Mouse (Mus musculus): ENCODE measurements around the gene Stat5b. TPM values are rescaled to one million over a fixed set of nuclear protein-coding genes. Genes with fewer than 3 reads are reported as not detected.
"Not testable (repeated sequence)": the region's sequence is repeated elsewhere in the genome, so short reads cannot be mapped to it uniquely, and the experiment has no call there.

Gene Stat5b
- polyA plus RNA-seq, 1 experiment from 2014 or later = 19.9 TPM

GRCm38 (mm10) chr11:100796585-100796984, 53.9 kb downstream of the Stat5b start:
- 61% methylated on average over 8 of the region's 8 CpGs for WGBS
- no peak overlapping the region for H3K27ac ChIP-seq
- H3K4me2 ChIP-seq = no peak overlapping the region
- no peak overlapping the region for H3K4me3 ChIP-seq
- 0 out of 2 replicates have a peak, but pooled peaks cover 3% of the 10 kb centered on the region for H3K4me1 ChIP-seq
- H3K36me3 ChIP-seq = peaks cover 45% of the 10 kb centered on the region
- no peaks in the 10 kb centered on the region for H3K9me3 ChIP-seq
- no peak overlapping the region for H3K9ac ChIP-seq
- ATAC-seq (ENCODE audit: insufficient number of reproducible peaks, insufficient read depth, low FRiP score, low TSS enrichment, low read depth) = no peak
- H3K27me3 ChIP-seq = no peaks in the 10 kb centered on the region

DNA sequence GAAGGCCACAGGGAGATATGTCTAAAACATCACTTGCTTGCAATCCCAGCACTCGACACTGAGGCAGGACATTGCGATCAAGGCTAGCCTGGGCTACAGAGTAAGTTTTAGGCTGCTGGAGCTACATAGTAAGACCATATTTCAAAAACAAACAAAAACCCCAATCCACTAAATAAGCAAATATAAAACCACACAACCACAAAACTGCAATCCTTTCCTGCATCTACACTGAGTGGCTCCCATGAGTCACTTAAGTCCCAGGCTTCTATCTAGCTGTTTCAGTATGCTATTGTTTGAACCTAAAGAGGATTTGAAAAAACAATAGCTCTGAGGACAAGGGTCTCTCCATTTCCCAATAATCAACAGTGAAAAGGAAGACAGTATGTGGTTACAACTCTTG, 55.1 kb downstream of the Stat5b start:
- Histone ChIP-seq H3K27me3 (no peaks in the 10 kb centered on the region), H3K27ac (no peak overlapping the region), H3K36me3 (peaks cover 35% of the 10 kb centered on the region), H3K9me3 (no peaks in the 10 kb centered on the region), H3K4me3 (no peak overlapping the region), H3K4me1 (peaks cover 8% of the 10 kb centered on the region), H3K9ac (no peak overlapping the region), H3K4me2 (no peak overlapping the region)
- 89% methylated on average over 2 of the region's 2 CpGs for WGBS
- ATAC-seq (ENCODE audit: insufficient number of reproducible peaks, insufficient read depth, low FRiP score, low TSS enrichment, low read depth) = no peak

- no peak overlapping the region for H3K4me3 ChIP-seq
- H3K9me3 ChIP-seq = no peaks in the 10 kb centered on the region
- H3K4me1 ChIP-seq = peaks cover 22% of the 10 kb centered on the region
- peak overlapping the region; percentile 24; the same call in 1 of the 2 replicates for H3K27ac ChIP-seq
- H3K9ac ChIP-seq = no peak overlapping the region
- ATAC-seq (ENCODE audit: insufficient number of reproducible peaks, insufficient read depth, low FRiP score, low TSS enrichment, low read depth) = 0 out of 2 replicates have a peak, but pooled peaks have one; percentile 32
- H3K36me3 ChIP-seq = peaks cover 22% of the 10 kb centered on the region
- WGBS = 70% methylated on average over 2 of the region's 2 CpGs
- H3K27me3 ChIP-seq = no peaks in the 10 kb centered on the region
- H3K4me2 ChIP-seq = no peak overlapping the region
These were observed 59.0 kb downstream of the Stat5b start for GRCm38 (mm10) chr11:100791457-100792049.

- 87% methylated on average over 9 of the region's 9 CpGs for WGBS
- not testable (repeated sequence) for H3K9ac ChIP-seq; H3K4me3 ChIP-seq; H3K4me2 ChIP-seq; H3K9me3 ChIP-seq; H3K27me3 ChIP-seq; ATAC-seq (ENCODE audit: insufficient number of reproducible peaks, insufficient read depth, low FRiP score, low TSS enrichment, low read depth)
- Histone ChIP-seq H3K27ac (peak overlapping the region; percentile 81), H3K36me3 (peaks cover 23% of the 10 kb centered on the region; the same call in 1 of the 2 replicates), H3K4me1 (peaks cover 22% of the 10 kb centered on the region)
These were observed 59.9 kb downstream of the Stat5b start for GRCm38 (mm10) chr11:100790644-100791043.

DNA sequence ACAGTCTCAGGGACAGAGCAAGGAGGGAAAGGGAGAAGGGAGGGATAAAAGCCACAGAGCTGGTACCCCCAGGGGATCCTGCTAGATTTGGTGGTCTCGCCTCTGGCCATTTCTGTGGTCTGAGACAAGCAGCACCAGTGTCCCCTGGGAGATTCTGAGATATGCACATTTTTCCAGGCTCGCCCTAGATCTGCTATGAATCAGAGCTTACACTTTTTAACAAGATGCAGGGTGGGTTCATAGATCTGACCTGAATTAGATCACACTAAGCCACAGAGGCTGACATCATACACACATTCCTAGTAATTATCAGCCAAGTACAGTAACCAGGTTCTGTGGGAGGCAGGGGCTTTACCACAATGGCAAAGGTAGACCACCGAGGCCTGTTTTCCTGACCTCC, 60.8 kb downstream of the Stat5b start:
- Histone ChIP-seq H3K9me3 (no peaks in the 10 kb centered on the region), H3K9ac (no peak overlapping the region), H3K4me3 (no peak overlapping the region), H3K4me1 (peaks cover 22% of the 10 kb centered on the region), H3K27me3 (no peaks in the 10 kb centered on the region), H3K4me2 (no peak overlapping the region), H3K36me3 (peaks cover 26% of the 10 kb centered on the region; the same call in 1 of the 2 replicates), H3K27ac (peak overlapping the region; percentile 81)
- ATAC-seq (ENCODE audit: insufficient number of reproducible peaks, insufficient read depth, low FRiP score, low TSS enrichment, low read depth) = no peak
- WGBS = 40% methylated on average over 3 of the region's 3 CpGs

DNA sequence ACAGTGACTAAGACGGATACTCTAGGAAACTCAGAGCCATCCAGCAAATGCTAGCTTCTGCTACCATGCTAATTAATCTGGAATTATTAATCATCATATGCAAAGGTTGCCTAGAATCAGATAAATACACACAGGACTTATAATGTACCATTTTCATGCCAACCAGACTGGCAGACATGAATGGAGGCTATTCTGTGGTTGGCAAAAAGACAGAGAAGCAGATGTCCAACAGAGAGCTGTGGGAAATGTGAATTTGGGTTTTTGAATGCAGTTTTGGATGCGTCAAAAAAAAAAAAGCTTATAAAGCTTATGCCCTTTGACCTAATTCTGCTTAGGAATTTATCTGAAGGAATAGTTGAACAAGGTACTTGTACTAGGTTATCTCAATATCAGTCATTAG, 64.8 kb downstream of the Stat5b start:
- H3K9me3 ChIP-seq = no peaks in the 10 kb centered on the region
- peaks cover 53% of the 10 kb centered on the region for H3K36me3 ChIP-seq

GRCm38 (mm10) chr11:100784286-100784685, 66.2 kb downstream of the Stat5b start:
- WGBS = 85% methylated on average over 8 of the region's 8 CpGs
- H3K27me3 ChIP-seq = no peaks in the 10 kb centered on the region
- H3K36me3 ChIP-seq = peaks cover 62% of the 10 kb centered on the region
- no peak overlapping the region for H3K4me2 ChIP-seq
- H3K4me3 ChIP-seq = no peak overlapping the region
- H3K9me3 ChIP-seq = no peaks in the 10 kb centered on the region
- ATAC-seq (ENCODE audit: insufficient number of reproducible peaks, insufficient read depth, low FRiP score, low TSS enrichment, low read depth) = no peak
- no peak overlapping the region for H3K9ac ChIP-seq
- H3K4me1 ChIP-seq = peaks cover 4% of the 10 kb centered on the region
- H3K27ac ChIP-seq = no peak overlapping the region

More for the DNA sequence above, 64.8 kb downstream of the Stat5b start:
- ATAC-seq (ENCODE audit: insufficient number of reproducible peaks, insufficient read depth, low FRiP score, low TSS enrichment, low read depth) = no peak
- no peak overlapping the region for H3K27ac ChIP-seq
- no peaks in the 10 kb centered on the region for H3K27me3 ChIP-seq
- H3K4me1 ChIP-seq = peaks cover 18% of the 10 kb centered on the region
- no peak overlapping the region for H3K4me2 ChIP-seq
- H3K4me3 ChIP-seq = no peak overlapping the region
- no peak overlapping the region for H3K9ac ChIP-seq
- WGBS = 87% methylated on average over 2 of the region's 2 CpGs

GRCm38 (mm10) chr11:100782568-100782967, 68.0 kb downstream of the Stat5b start:
- Histone ChIP-seq H3K27ac (no peak overlapping the region), H3K9ac (no peak overlapping the region), H3K4me3 (no peak overlapping the region), H3K36me3 (peaks cover 59% of the 10 kb centered on the region), H3K9me3 (no peaks in the 10 kb centered on the region), H3K27me3 (no peaks in the 10 kb centered on the region), H3K4me1 (no peaks in the 10 kb centered on the region), H3K4me2 (no peak overlapping the region)
- no peak for ATAC-seq (ENCODE audit: insufficient number of reproducible peaks, insufficient read depth, low FRiP score, low TSS enrichment, low read depth)
- WGBS = 86% methylated on average over 13 of the region's 13 CpGs

- 82% methylated on average over 15 of the region's 15 CpGs for WGBS
- Histone ChIP-seq H3K9me3 (no peaks in the 10 kb centered on the region), H3K4me1 (no peaks in the 10 kb centered on the region), H3K27ac (no peak overlapping the region), H3K4me2 (no peak overlapping the region), H3K4me3 (no peak overlapping the region), H3K9ac (no peak overlapping the region), H3K36me3 (peaks cover 54% of the 10 kb centered on the region), H3K27me3 (no peaks in the 10 kb centered on the region)
- no peak for ATAC-seq (ENCODE audit: insufficient number of reproducible peaks, insufficient read depth, low FRiP score, low TSS enrichment, low read depth)
These were observed 68.6 kb downstream of the Stat5b start for GRCm38 (mm10) chr11:100781763-100782475.

DNA sequence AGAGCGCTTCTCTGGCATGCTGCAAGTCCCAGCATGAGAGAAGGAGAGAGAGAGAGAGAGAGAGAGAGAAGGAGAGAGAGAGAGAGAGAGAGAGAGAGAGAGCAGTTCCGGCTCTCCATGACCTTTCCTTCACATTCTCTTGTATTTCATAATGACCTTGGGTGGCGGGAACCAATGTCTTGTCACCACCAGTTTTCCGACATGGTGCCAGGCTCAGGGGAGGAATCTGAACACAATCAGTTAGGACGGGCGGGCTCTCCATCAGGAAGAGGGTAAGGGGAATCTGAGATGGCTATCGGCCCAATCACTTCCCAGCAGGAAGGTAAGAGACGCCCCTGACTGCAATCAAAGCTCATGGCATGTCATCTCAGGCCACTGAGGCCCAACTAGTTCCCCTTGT, 70.3 kb downstream of the Stat5b start:
- Histone ChIP-seq H3K9ac (no peak overlapping the region), H3K27ac (no peak overlapping the region), H3K27me3 (no peaks in the 10 kb centered on the region), H3K4me3 (no peak overlapping the region), H3K9me3 (no peaks in the 10 kb centered on the region), H3K4me2 (no peak overlapping the region), H3K36me3 (peaks cover 45% of the 10 kb centered on the region), H3K4me1 (no peaks in the 10 kb centered on the region)
- no peak for ATAC-seq (ENCODE audit: insufficient number of reproducible peaks, insufficient read depth, low FRiP score, low TSS enrichment, low read depth)
- 74% methylated on average over 8 of the region's 8 CpGs for WGBS

DNA sequence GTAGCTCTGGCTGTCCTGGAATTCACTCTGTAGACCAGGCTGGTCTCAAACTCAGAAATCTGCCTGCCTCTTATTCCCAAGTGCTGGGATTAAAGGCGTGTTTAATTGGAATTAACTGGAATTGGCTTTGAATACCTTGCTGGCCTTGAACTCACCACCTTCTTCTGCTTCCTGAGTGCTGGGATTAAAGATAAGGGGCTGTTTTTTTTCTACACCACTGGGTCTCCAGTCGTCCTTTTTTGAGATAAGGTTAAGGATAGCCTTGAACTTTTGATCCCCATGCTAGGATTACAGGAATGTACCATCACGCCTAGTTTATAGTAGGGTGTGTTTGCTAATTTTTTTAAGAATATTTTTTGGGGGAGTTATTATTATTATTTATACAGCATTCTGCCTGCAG, 72.5 kb downstream of the Stat5b start:
- no peak for ATAC-seq (ENCODE audit: insufficient number of reproducible peaks, insufficient read depth, low FRiP score, low TSS enrichment, low read depth)
- H3K4me2 ChIP-seq = no peak overlapping the region
- H3K4me1 ChIP-seq = no peaks in the 10 kb centered on the region
- WGBS = 71% methylated on average over 3 of the region's 3 CpGs
- no peak overlapping the region for H3K9ac ChIP-seq
- peaks cover 34% of the 10 kb centered on the region for H3K36me3 ChIP-seq
- H3K4me3 ChIP-seq = no peak overlapping the region
- no peaks in the 10 kb centered on the region for H3K27me3 ChIP-seq
- H3K27ac ChIP-seq = no peak overlapping the region
- no peaks in the 10 kb centered on the region for H3K9me3 ChIP-seq

DNA sequence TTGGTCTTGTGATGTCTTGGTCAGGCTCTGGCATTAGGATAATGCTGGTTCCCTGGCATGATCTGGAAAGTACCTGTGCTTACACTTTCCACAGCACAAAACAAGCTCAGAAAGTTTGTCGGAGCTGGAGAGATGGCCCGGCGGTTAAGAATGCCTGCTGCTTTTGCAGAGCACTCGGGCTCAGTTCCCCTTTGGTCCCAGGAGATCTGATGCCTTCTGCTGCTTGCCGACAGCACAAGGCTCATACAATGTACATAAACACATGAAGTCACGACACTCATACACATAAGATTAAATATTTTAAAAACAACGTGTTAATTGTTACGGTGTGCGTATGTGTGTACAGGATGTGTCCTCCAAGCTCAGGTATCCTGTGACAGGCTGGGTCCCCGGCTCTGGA, 74.6 kb downstream of the Stat5b start:
- no peak for ATAC-seq (ENCODE audit: insufficient number of reproducible peaks, insufficient read depth, low FRiP score, low TSS enrichment, low read depth)
- 78% methylated on average over 10 of the region's 10 CpGs for WGBS
- Histone ChIP-seq H3K4me2 (no peak overlapping the region), H3K4me1 (no peaks in the 10 kb centered on the region), H3K4me3 (no peak overlapping the region), H3K36me3 (peaks cover 14% of the 10 kb centered on the region; the same call in 1 of the 2 replicates), H3K9me3 (no peaks in the 10 kb centered on the region), H3K27me3 (no peaks in the 10 kb centered on the region), H3K27ac (no peak overlapping the region), H3K9ac (no peak overlapping the region)
